Mouse (Mus musculus): Measurements from ENCODE around the gene Ppp6r2. TPM values are rescaled to one million over a fixed set of nuclear protein-coding genes. Genes with fewer than 3 reads are reported as not detected.

Gene Ppp6r2
- polyA plus RNA-seq, 1 experiment from 2014 or later = 84.0 TPM

GRCm38 (mm10) chr15:89264485-89264884 lies 53.1 kb downstream of the Ppp6r2 start:
- Histone ChIP-seq H3K36me3 (replicated peaks; ENCODE audit: control insufficient read depth, insufficient read depth) (peaks cover 88% of the 10 kb centered on the region), H3K9me3 (ENCODE audit: control insufficient read depth, low read length) (no peaks in the 10 kb centered on the region), H3K9ac (no peak overlapping the region), H3K27me3 (ENCODE audit: control insufficient read depth, insufficient read depth, low read length) (no peaks in the 10 kb centered on the region), H3K27ac (no peak overlapping the region), H3K4me3 (replicated peaks; ENCODE audit: low read length) (no peak overlapping the region), H3K4me2 (replicated peaks) (no peak overlapping the region), H3K4me1 (replicated peaks; ENCODE audit: control insufficient read depth, insufficient read depth, low read length) (no peaks in the 10 kb centered on the region)
- DNase-seq (ENCODE audit: low spot score) (no peak), ATAC-seq (ENCODE audit: low FRiP score) (no peak)
- 86% methylated on average over 5 of the region's 5 CpGs for WGBS

- Histone ChIP-seq H3K4me1 (replicated peaks; ENCODE audit: control insufficient read depth, insufficient read depth, low read length) (no peaks in the 10 kb centered on the region), H3K27me3 (ENCODE audit: control insufficient read depth, insufficient read depth, low read length) (no peaks in the 10 kb centered on the region), H3K27ac (no peak overlapping the region), H3K9ac (no peak overlapping the region), H3K9me3 (ENCODE audit: control insufficient read depth, low read length) (no peaks in the 10 kb centered on the region), H3K4me3 (replicated peaks; ENCODE audit: low read length) (no peak overlapping the region), H3K4me2 (replicated peaks) (no peak overlapping the region), H3K36me3 (replicated peaks; ENCODE audit: control insufficient read depth, insufficient read depth) (peaks cover 95% of the 10 kb centered on the region)
- WGBS = 75% methylated on average over 3 of the region's 3 CpGs
- ATAC-seq (ENCODE audit: low FRiP score) (no peak), DNase-seq (ENCODE audit: low spot score) (no peak)
Observed at GRCm38 (mm10) chr15:89275497-89275896, 64.1 kb downstream of the Ppp6r2 start.

- Histone ChIP-seq H3K4me3 (replicated peaks; ENCODE audit: low read length) (no peak overlapping the region), H3K4me2 (replicated peaks) (no peak overlapping the region), H3K9me3 (ENCODE audit: control insufficient read depth, low read length) (no peaks in the 10 kb centered on the region), H3K4me1 (replicated peaks; ENCODE audit: control insufficient read depth, insufficient read depth, low read length) (no peaks in the 10 kb centered on the region), H3K9ac (no peak overlapping the region), H3K27me3 (ENCODE audit: control insufficient read depth, insufficient read depth, low read length) (no peaks in the 10 kb centered on the region), H3K27ac (no peak overlapping the region), H3K36me3 (replicated peaks; ENCODE audit: control insufficient read depth, insufficient read depth) (peaks cover 98% of the 10 kb centered on the region)
- ATAC-seq (ENCODE audit: low FRiP score) = no peak
- DNase-seq (ENCODE audit: low spot score) = no peak
- 98% methylated on average over 4 of the region's 4 CpGs for WGBS
Observed at GRCm38 (mm10) chr15:89277366-89277765, 66.0 kb downstream of the Ppp6r2 start.

GRCm38 (mm10) chr15:89282546-89282945 lies 71.2 kb downstream of the Ppp6r2 start:
- no peaks in the 10 kb centered on the region for H3K27me3 ChIP-seq (ENCODE audit: control insufficient read depth, insufficient read depth, low read length)
- ATAC-seq (ENCODE audit: low FRiP score) = no peak
- H3K9ac ChIP-seq = no peak overlapping the region
- 79% methylated on average over 6 of the region's 6 CpGs for WGBS
- no peak for DNase-seq (ENCODE audit: low spot score)
- H3K4me3 ChIP-seq (replicated peaks; ENCODE audit: low read length) = no peak overlapping the region
- H3K9me3 ChIP-seq (ENCODE audit: control insufficient read depth, low read length) = no peaks in the 10 kb centered on the region
- no peaks in the 10 kb centered on the region for H3K4me1 ChIP-seq (replicated peaks; ENCODE audit: control insufficient read depth, insufficient read depth, low read length)
- peaks cover 99% of the 10 kb centered on the region for H3K36me3 ChIP-seq (replicated peaks; ENCODE audit: control insufficient read depth, insufficient read depth)
- H3K27ac ChIP-seq = no peak overlapping the region
- H3K4me2 ChIP-seq (replicated peaks) = no peak overlapping the region

GRCm38 (mm10) chr15:89284094-89284493 lies 72.7 kb downstream of the Ppp6r2 start:
- Histone ChIP-seq H3K9ac (no peak overlapping the region), H3K4me2 (replicated peaks) (no peak overlapping the region), H3K27ac (no peak overlapping the region), H3K36me3 (replicated peaks; ENCODE audit: control insufficient read depth, insufficient read depth) (peaks cover 99% of the 10 kb centered on the region), H3K9me3 (ENCODE audit: control insufficient read depth, low read length) (no peaks in the 10 kb centered on the region), H3K27me3 (ENCODE audit: control insufficient read depth, insufficient read depth, low read length) (no peaks in the 10 kb centered on the region), H3K4me3 (replicated peaks; ENCODE audit: low read length) (no peak overlapping the region), H3K4me1 (replicated peaks; ENCODE audit: control insufficient read depth, insufficient read depth, low read length) (no peaks in the 10 kb centered on the region)
- ATAC-seq (ENCODE audit: low FRiP score) (no peak), DNase-seq (ENCODE audit: low spot score) (no peak)
- 76% methylated on average over 2 of the region's 2 CpGs for WGBS

GRCm38 (mm10) chr15:89285004-89285403 lies 73.7 kb downstream of the Ppp6r2 start:
- Histone ChIP-seq H3K27ac (no peak overlapping the region), H3K4me1 (replicated peaks; ENCODE audit: control insufficient read depth, insufficient read depth, low read length) (no peaks in the 10 kb centered on the region), H3K9me3 (ENCODE audit: control insufficient read depth, low read length) (no peaks in the 10 kb centered on the region), H3K4me2 (replicated peaks) (no peak overlapping the region), H3K36me3 (replicated peaks; ENCODE audit: control insufficient read depth, insufficient read depth) (peaks cover 99% of the 10 kb centered on the region), H3K4me3 (replicated peaks; ENCODE audit: low read length) (no peak overlapping the region), H3K27me3 (ENCODE audit: control insufficient read depth, insufficient read depth, low read length) (no peaks in the 10 kb centered on the region), H3K9ac (no peak overlapping the region)
- ATAC-seq (ENCODE audit: low FRiP score) (no peak), DNase-seq (ENCODE audit: low spot score) (no peak)

- Histone ChIP-seq H3K4me2 (replicated peaks) (no peak overlapping the region), H3K27me3 (ENCODE audit: control insufficient read depth, insufficient read depth, low read length) (no peaks in the 10 kb centered on the region), H3K9me3 (ENCODE audit: control insufficient read depth, low read length) (no peaks in the 10 kb centered on the region), H3K36me3 (replicated peaks; ENCODE audit: control insufficient read depth, insufficient read depth) (peaks cover 99% of the 10 kb centered on the region), H3K27ac (no peak overlapping the region), H3K4me3 (replicated peaks; ENCODE audit: low read length) (no peak overlapping the region), H3K4me1 (replicated peaks; ENCODE audit: control insufficient read depth, insufficient read depth, low read length) (no peaks in the 10 kb centered on the region), H3K9ac (no peak overlapping the region)
- no peak for ATAC-seq (ENCODE audit: low FRiP score)
- WGBS = 91% methylated on average over 5 of the region's 5 CpGs
- DNase-seq (ENCODE audit: low spot score) = no peak
Observed at GRCm38 (mm10) chr15:89285478-89285877, 74.1 kb downstream of the Ppp6r2 start.

GRCm38 (mm10) chr15:89286114-89286513 lies 74.8 kb downstream of the Ppp6r2 start:
- Histone ChIP-seq H3K4me3 (replicated peaks; ENCODE audit: low read length) (no peak overlapping the region), H3K4me1 (replicated peaks; ENCODE audit: control insufficient read depth, insufficient read depth, low read length) (no peaks in the 10 kb centered on the region), H3K9me3 (ENCODE audit: control insufficient read depth, low read length) (no peaks in the 10 kb centered on the region), H3K4me2 (replicated peaks) (no peak overlapping the region), H3K27ac (no peak overlapping the region), H3K27me3 (ENCODE audit: control insufficient read depth, insufficient read depth, low read length) (no peaks in the 10 kb centered on the region), H3K9ac (no peak overlapping the region), H3K36me3 (replicated peaks; ENCODE audit: control insufficient read depth, insufficient read depth) (peaks cover 98% of the 10 kb centered on the region)
- no peak for DNase-seq (ENCODE audit: low spot score)
- no peak for ATAC-seq (ENCODE audit: low FRiP score)
- WGBS = 92% methylated on average over 7 of the region's 7 CpGs

- H3K4me1 ChIP-seq (replicated peaks; ENCODE audit: control insufficient read depth, insufficient read depth, low read length) = no peaks in the 10 kb centered on the region
- no peak overlapping the region for H3K27ac ChIP-seq
- H3K27me3 ChIP-seq (ENCODE audit: control insufficient read depth, insufficient read depth, low read length) = no peaks in the 10 kb centered on the region
- no peak overlapping the region for H3K4me2 ChIP-seq (replicated peaks)
- WGBS = 83% methylated on average over 5 of the region's 5 CpGs
- H3K36me3 ChIP-seq (replicated peaks; ENCODE audit: control insufficient read depth, insufficient read depth) = peaks cover 97% of the 10 kb centered on the region
- no peak overlapping the region for H3K4me3 ChIP-seq (replicated peaks; ENCODE audit: low read length)
- ATAC-seq (ENCODE audit: low FRiP score) (no peak), DNase-seq (ENCODE audit: low spot score) (no peak)
- H3K9ac ChIP-seq = no peak overlapping the region
- H3K9me3 ChIP-seq (ENCODE audit: control insufficient read depth, low read length) = no peaks in the 10 kb centered on the region
Observed at GRCm38 (mm10) chr15:89286582-89286981, 75.2 kb downstream of the Ppp6r2 start.

- Histone ChIP-seq H3K27ac (no peak overlapping the region), H3K4me3 (replicated peaks; ENCODE audit: low read length) (no peak overlapping the region), H3K27me3 (ENCODE audit: control insufficient read depth, insufficient read depth, low read length) (no peaks in the 10 kb centered on the region), H3K36me3 (replicated peaks; ENCODE audit: control insufficient read depth, insufficient read depth) (peaks cover 97% of the 10 kb centered on the region), H3K4me2 (replicated peaks) (no peak overlapping the region), H3K4me1 (replicated peaks; ENCODE audit: control insufficient read depth, insufficient read depth, low read length) (no peaks in the 10 kb centered on the region), H3K9me3 (ENCODE audit: control insufficient read depth, low read length) (no peaks in the 10 kb centered on the region), H3K9ac (no peak overlapping the region)
- DNase-seq (ENCODE audit: low spot score) = no peak
- no peak; the same call in 1 of the 2 replicates for ATAC-seq (ENCODE audit: low FRiP score)
- WGBS = 93% methylated on average over 23 of the region's 23 CpGs
Observed at GRCm38 (mm10) chr15:89288227-89288767, 76.9 kb downstream of the Ppp6r2 start.

Data from hindbrain, embryonic 14.5 days (tissue).